Mouse (Mus musculus) heart, adult 2 months (tissue): ENCODE measurements around the gene Prr15. TPM values are rescaled to one million over a fixed set of nuclear protein-coding genes. Genes with fewer than 3 reads are reported as not detected.

Experiments used
- DNase-seq, 2 experiments: peaks; one replicate each; pipeline ENCODE4 v3.0.0; 2021
- H3K27ac ChIP-seq: fragments of 200-600 bp; 2 replicates; pipeline ENCODE4 v1.8.1; 2022
- H3K27me3 ChIP-seq: fragments of 200-500 bp; 2 replicates; pipeline ENCODE4 v1.6.1; 2012; ENCODE audit warnings: mild to moderate bottlenecking, low read length, inconsistent platforms, mixed read lengths; ENCODE audit not compliant: control insufficient read depth, insufficient read depth
- H3K36me3 ChIP-seq: fragments of 200-500 bp; 2 replicates; pipeline ENCODE4 v1.6.1; 2012; ENCODE audit warnings: low read length, inconsistent platforms; ENCODE audit not compliant: control insufficient read depth, insufficient read depth
- H3K4me1 ChIP-seq: fragments of 200-500 bp; 2 replicates; pipeline ENCODE4 v1.6.1; 2011; ENCODE audit warnings: low read length; ENCODE audit not compliant: control insufficient read depth, insufficient read depth
- H3K4me3 ChIP-seq: fragments of 200-600 bp; 2 replicates; pipeline ENCODE4 v1.8.1; 2022
- H3K79me2 ChIP-seq: fragments of 200-500 bp; replicated peaks from 2 replicates; pipeline ENCODE4 v1.6.1; 2012; ENCODE audit warnings: mild to moderate bottlenecking, inconsistent platforms, low read length, moderate library complexity, mixed read lengths; ENCODE audit not compliant: control insufficient read depth, insufficient read depth
- H3K9ac ChIP-seq: fragments of 200-500 bp; 2 replicates; pipeline ENCODE4 v1.6.1; 2012; ENCODE audit warnings: low read depth, mild to moderate bottlenecking, control low read depth, inconsistent platforms, low read length, mixed read lengths
- CTCF ChIP-seq: fragments of 200-600 bp; IDR thresholded peaks from 2 replicates; pipeline ENCODE4 v1.8.1; 2022; ENCODE audit warnings: antibody characterized with exemption, mild to moderate bottlenecking, moderate library complexity
- EP300 ChIP-seq: fragments of 200-500 bp; IDR thresholded peaks from 2 replicates; pipeline ENCODE4 v1.6.1; 2011; ENCODE audit warnings: low read depth, low read length, control low read depth; ENCODE audit not compliant: insufficient read depth
- POLR2A ChIP-seq: fragments of 200-500 bp; IDR thresholded peaks from 2 replicates; pipeline ENCODE4 v1.6.1; 2011; ENCODE audit warnings: mild to moderate bottlenecking, low read depth, low read length, control low read depth; ENCODE audit not compliant: insufficient read depth
- WGBS: fragments of 180-500 bp; shearing (Covaris S2); methylation state at CpG from one replicate; pipeline ENCODE4 v1.1.7; 2018; 5-methylcytosine and 5-hydroxymethylcytosine counted together
- intact Hi-C: fragments of 180-260 bp; cut with DNase I; formaldehyde crosslinking; loops from one replicate; pipeline ENCODE4 v1.15.1; 2025
- polyA plus RNA-seq: library from polyadenylated mRNA; depleted of rRNA; stranded (reverse); fragments of >200 nt; gene quantifications from 2 replicates; pipeline ENCODE4 v1.2.3, GENCODE M21; 2012
- total RNA-seq, 2 experiments: library from RNA; stranded (reverse); gene quantifications; 2 replicates each; pipeline ENCODE4 v1.2.3; 2021

Prr15 gene
- total and polyA plus RNA-seq, 3 experiments: 1.1 to 2.6 (median 1.7) TPM

- intact Hi-C loops: no loop called here
- no peak for DNase-seq
- Histone ChIP-seq H3K27ac (no peak overlapping the region), H3K79me2 (no peaks in the 10 kb centered on the region), H3K4me1 (no peaks in the 10 kb centered on the region), H3K4me3 (no peak overlapping the region), H3K27me3 (no peaks in the 10 kb centered on the region), H3K9ac (no peak overlapping the region), H3K36me3 (no peaks in the 10 kb centered on the region)
- TF ChIP-seq POLR2A (no peak), CTCF (no peak), EP300 (no peak)
- 77% methylated on average over 1 of the region's 1 CpGs for WGBS
Observed at GRCm38 (mm10) chr6:54305777-54306176, 19.9 kb upstream of the Prr15 start.

- TF ChIP-seq POLR2A (no peak), EP300 (no peak), CTCF (no peak)
- no peak overlapping the region for H3K9ac ChIP-seq
- WGBS: 67% methylated on average over 2 of the region's 2 CpGs
- H3K4me1 ChIP-seq: no peaks in the 10 kb centered on the region
- H3K27ac ChIP-seq: no peak overlapping the region
- no peaks in the 10 kb centered on the region for H3K79me2 ChIP-seq
- intact Hi-C loops: no loop called here
- no peak for DNase-seq
- H3K36me3 ChIP-seq: no peaks in the 10 kb centered on the region
- no peaks in the 10 kb centered on the region for H3K27me3 ChIP-seq
- no peak overlapping the region for H3K4me3 ChIP-seq
Observed at GRCm38 (mm10) chr6:54313071-54313470, 12.6 kb upstream of the Prr15 start.

- no peak overlapping the region for H3K9ac ChIP-seq
- H3K4me3 ChIP-seq: no peak overlapping the region
- H3K36me3 ChIP-seq: no peaks in the 10 kb centered on the region
- intact Hi-C loops: no loop called here
- DNase-seq: no peak
- no peaks in the 10 kb centered on the region for H3K79me2 ChIP-seq
- H3K27me3 ChIP-seq: no peaks in the 10 kb centered on the region
- no peak for TF ChIP-seq EP300
- no peak for TF ChIP-seq CTCF
- no peak for TF ChIP-seq POLR2A
- no peaks in the 10 kb centered on the region for H3K4me1 ChIP-seq
- WGBS: 90% methylated on average over 9 of the region's 9 CpGs
- no peak overlapping the region for H3K27ac ChIP-seq
Observed at GRCm38 (mm10) chr6:54318618-54319017, 7.0 kb upstream of the Prr15 start.

GRCm38 (mm10) chr6:54319198-54319597, 6.4 kb upstream of the Prr15 start:
- 77% methylated on average over 3 of the region's 3 CpGs for WGBS
- no peak for TF ChIP-seq CTCF
- TF ChIP-seq EP300: no peak
- no peak for TF ChIP-seq POLR2A
- no peak overlapping the region for H3K4me3 ChIP-seq

GRCm38 (mm10) chr6:54320236-54320635, 5.4 kb upstream of the Prr15 start:
- Histone ChIP-seq H3K79me2 (no peaks in the 10 kb centered on the region), H3K9ac (no peak overlapping the region), H3K36me3 (no peaks in the 10 kb centered on the region), H3K27me3 (no peaks in the 10 kb centered on the region), H3K4me3 (no peak overlapping the region), H3K27ac (no peak overlapping the region), H3K4me1 (no peaks in the 10 kb centered on the region)
- intact Hi-C loops: no loop called here
- no peak for DNase-seq
- 87% methylated on average over 1 of the region's 1 CpGs for WGBS
- TF ChIP-seq EP300 (no peak), CTCF (no peak), POLR2A (no peak)

More at GRCm38 (mm10) chr6:54319198-54319597, 6.4 kb upstream of the Prr15 start:
- Histone ChIP-seq H3K9ac (no peak overlapping the region), H3K4me1 (no peaks in the 10 kb centered on the region), H3K36me3 (no peaks in the 10 kb centered on the region), H3K27ac (no peak overlapping the region), H3K79me2 (no peaks in the 10 kb centered on the region), H3K27me3 (no peaks in the 10 kb centered on the region)
- DNase-seq: no peak
- intact Hi-C loops: no loop called here

GRCm38 (mm10) chr6:54326671-54327625, 1.3 kb downstream of the Prr15 start:
- peak overlapping the region; percentile 40; the same call in 1 of the 2 replicates for H3K27ac ChIP-seq
- peak; percentile 57 to 63 for DNase-seq
- peak overlapping the region; percentile 55 for H3K4me3 ChIP-seq
- intact Hi-C loops: loop anchor here (5.0 kb wide), 1 partner anchor 75 kb away; no protein-coding TSS in a partner anchor
- no peaks in the 10 kb centered on the region for H3K36me3 ChIP-seq
- no peak for TF ChIP-seq POLR2A
- no peak for TF ChIP-seq EP300
- TF ChIP-seq CTCF: no peak
- no peaks in the 10 kb centered on the region for H3K79me2 ChIP-seq
- H3K27me3 ChIP-seq: no peaks in the 10 kb centered on the region
- H3K4me1 ChIP-seq: no peaks in the 10 kb centered on the region
- peak overlapping the region; percentile 13 for H3K9ac ChIP-seq
- WGBS: 2% methylated on average over 53 of the region's 53 CpGs
